Mouse (Mus musculus): ENCODE measurements around the gene Zzz3. TPM values are rescaled to one million over a fixed set of nuclear protein-coding genes. Genes with fewer than 3 reads are reported as not detected.

Gene Zzz3
- total RNA-seq, 2 experiments from 2014 or later: 40.9 to 41.6 TPM

DNA sequence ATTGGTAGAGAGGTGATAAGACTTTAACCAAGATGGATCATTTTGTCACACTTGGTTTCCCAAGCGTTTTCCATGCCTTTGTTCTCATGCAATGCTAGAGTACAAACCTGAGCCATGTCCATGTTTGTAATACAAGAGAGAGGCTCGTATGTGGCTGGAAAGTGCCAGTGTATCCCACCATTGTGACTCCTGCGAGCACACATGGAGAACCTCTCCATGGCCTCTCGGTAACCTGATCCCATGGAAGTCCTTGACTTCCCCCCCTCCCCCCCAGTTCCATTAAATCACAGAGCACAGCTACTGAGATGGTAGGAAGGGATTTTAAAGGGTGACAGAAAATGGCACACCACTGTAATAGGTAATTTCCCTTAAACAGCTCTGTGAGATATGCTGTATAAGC is 65.5 kb downstream of the Zzz3 start:
- DNase-seq (ENCODE audit: low spot score in 2 of 2): no peak
- intact Hi-C loops (cut with DNase I): no loop called here

GRCm38 (mm10) chr3:152462038-152462547 is 66.8 kb downstream of the Zzz3 start:
- no peak for DNase-seq (ENCODE audit: low spot score in 2 of 2)
- intact Hi-C loops (cut with DNase I): no loop called here

GRCm38 (mm10) chr3:152462900-152463299 is 67.6 kb downstream of the Zzz3 start:
- intact Hi-C loops (cut with DNase I): no loop called here
- DNase-seq (ENCODE audit: low spot score in 2 of 2): no peak

GRCm38 (mm10) chr3:152464462-152464861 is 69.2 kb downstream of the Zzz3 start:
- intact Hi-C loops (cut with DNase I): no loop called here
- no peak for DNase-seq (ENCODE audit: low spot score in 2 of 2)

- DNase-seq (ENCODE audit: low spot score in 2 of 2): no peak
- intact Hi-C loops (cut with DNase I): no loop called here
These were observed 70.1 kb downstream of the Zzz3 start for GRCm38 (mm10) chr3:152465338-152465737.

DNA sequence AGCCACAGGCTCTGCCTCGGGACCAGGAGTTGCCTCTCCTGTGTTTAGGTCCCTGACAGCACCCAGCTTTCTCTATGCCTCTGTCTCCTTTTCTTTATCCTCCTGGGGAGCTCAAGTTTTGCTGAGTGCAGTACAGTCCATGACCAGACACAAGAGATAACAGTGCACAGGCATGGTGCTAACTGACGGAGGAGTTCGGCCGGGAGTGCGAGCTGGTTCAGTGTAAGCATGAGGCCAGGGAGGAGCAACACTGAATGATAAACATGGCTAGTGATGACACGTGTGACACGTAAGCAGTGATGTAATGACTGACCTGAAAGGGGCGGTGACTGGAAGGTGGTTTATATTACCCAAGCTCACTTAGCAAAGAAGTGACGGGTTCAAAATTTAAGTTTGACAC is 71.6 kb downstream of the Zzz3 start:
- intact Hi-C loops (cut with DNase I): no loop called here
- DNase-seq (ENCODE audit: low spot score in 2 of 2): no peak

- intact Hi-C loops (cut with DNase I): no loop called here
- no peak for DNase-seq (ENCODE audit: low spot score in 2 of 2)
These were observed 72.0 kb downstream of the Zzz3 start for GRCm38 (mm10) chr3:152467312-152467711.

GRCm38 (mm10) chr3:152468032-152468431 is 72.8 kb downstream of the Zzz3 start:
- intact Hi-C loops (cut with DNase I): no loop called here
- no peak for DNase-seq (ENCODE audit: low spot score in 2 of 2)

DNA sequence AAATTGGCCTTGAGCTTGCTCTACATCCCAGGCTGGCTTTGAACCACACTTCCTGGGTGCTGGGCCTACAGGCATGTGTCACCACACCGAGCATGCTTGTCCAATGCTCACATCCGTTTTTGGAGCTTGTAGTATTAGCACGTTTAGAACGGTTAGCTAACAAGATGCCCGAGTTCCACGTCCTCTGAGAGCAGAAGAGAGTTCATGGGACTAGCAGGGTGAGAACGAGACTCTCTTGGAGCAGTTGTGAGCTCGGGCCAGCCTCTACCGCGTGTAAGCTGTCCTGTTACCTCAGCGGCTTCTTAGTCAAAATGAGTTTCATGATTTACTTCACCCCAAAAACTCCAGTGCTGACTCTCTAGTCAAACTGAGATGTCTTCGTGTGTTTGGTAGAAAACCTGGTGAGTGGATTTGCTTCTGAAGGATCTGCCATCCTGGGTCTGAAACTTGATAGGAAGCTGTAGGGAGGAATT is 73.3 kb downstream of the Zzz3 start:
- intact Hi-C loops (cut with DNase I): no loop called here
- no peak for DNase-seq (ENCODE audit: low spot score in 2 of 2)

DNA sequence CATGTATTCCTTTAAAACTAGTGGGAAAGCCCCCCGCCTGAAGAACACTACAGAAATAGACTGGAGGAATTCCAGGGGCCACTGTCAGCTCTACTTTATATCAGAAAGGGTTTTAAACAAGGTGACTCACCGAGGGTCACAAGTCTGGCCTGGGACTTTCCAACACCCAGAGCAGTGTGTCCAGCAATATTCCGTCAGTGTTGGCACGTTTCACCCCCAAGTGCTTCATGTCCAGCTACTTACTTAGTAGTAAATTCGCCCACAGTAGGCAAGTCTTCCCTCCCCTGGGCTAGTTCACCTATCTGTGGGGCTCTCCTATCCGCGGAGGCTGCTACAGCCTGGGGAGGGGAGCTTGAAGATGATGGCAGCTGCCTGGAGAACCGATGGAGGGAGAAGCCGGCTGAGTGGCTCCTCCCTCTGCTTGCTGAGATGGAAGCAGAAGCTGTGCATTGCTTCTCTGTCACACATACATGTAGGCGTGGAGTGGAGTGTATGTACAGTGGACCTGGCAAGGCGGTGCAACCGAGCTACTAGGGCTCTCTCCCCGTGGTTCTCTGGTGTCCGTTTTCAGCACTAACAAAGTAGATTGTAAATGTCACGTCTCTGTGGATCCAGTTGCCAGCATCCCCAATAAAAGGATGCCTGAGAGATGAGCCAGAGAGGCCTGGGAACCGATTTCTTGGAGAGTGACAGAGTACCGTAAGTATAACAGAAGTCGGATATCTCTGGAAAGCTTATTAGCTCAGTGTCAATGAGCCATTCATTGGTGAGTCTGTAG is 74.3 kb downstream of the Zzz3 start:
- intact Hi-C loops (cut with DNase I): no loop called here
- DNase-seq (ENCODE audit: low spot score in 2 of 2): no peak

- intact Hi-C loops (cut with DNase I): no loop called here
These were observed 75.1 kb downstream of the Zzz3 start for GRCm38 (mm10) chr3:152470347-152470746.

GRCm38 (mm10) chr3:152472676-152473075 is 77.4 kb downstream of the Zzz3 start:
- DNase-seq (ENCODE audit: low spot score in 2 of 2): no peak
- intact Hi-C loops (cut with DNase I): no loop called here

More at GRCm38 (mm10) chr3:152470347-152470746, 75.1 kb downstream of the Zzz3 start:
- no peak for DNase-seq (ENCODE audit: low spot score in 2 of 2)

GRCm38 (mm10) chr3:152474582-152475277 is 79.5 kb downstream of the Zzz3 start:
- DNase-seq (ENCODE audit: low spot score in 2 of 2): peak in 1 of 2 experiments; percentile 54
- intact Hi-C loops (cut with DNase I): loop anchor here (2.0 to 5.0 kb wide), 3 partner anchors 77 to 274 kb away; partner anchors contain the start of genes Ak5 and Zzz3

DNA sequence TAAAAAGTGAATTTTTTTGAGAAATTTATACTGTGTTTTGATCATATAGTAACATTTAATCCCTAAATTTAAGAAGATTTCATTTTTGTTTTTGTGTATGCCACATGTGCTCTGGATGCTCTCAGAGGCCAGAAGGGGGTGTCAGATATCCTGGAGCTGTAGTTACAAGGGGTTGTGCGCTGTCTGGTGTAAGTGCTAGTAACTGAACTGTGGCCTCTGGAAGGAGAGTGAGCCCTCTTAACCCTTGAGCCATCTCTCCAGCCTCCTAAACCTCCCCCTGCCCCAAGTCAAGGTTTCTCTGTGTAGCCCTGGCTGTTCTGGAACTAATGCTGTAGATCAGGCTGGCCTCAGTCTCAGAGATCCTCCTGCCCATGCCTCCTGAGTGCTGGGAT is 80.0 kb downstream of the Zzz3 start:
- no peak for DNase-seq (ENCODE audit: low spot score in 2 of 2)
- intact Hi-C loops (cut with DNase I): loop anchor here (2.0 to 5.0 kb wide), 3 partner anchors 78 to 274 kb away; partner anchors contain the start of genes Ak5 and Zzz3

- intact Hi-C loops (cut with DNase I): loop anchor here (2.0 to 5.0 kb wide), 3 partner anchors 79 to 273 kb away; partner anchors contain the start of genes Ak5 and Zzz3
- no peak for DNase-seq (ENCODE audit: low spot score in 2 of 2)
These were observed 80.6 kb downstream of the Zzz3 start for GRCm38 (mm10) chr3:152475894-152476293.

GRCm38 (mm10) chr3:152477796-152478527 is 82.7 kb downstream of the Zzz3 start:
- DNase-seq (ENCODE audit: low spot score in 2 of 2): peak in 1 of 2 experiments; percentile 32
- intact Hi-C loops (cut with DNase I): loop anchor here (5.0 kb wide), 2 partner anchors 81 to 189 kb away; partner anchors contain the start of genes Ak5 and Zzz3

GRCm38 (mm10) chr3:152478599-152479435 is 83.5 kb downstream of the Zzz3 start:
- no peak for DNase-seq (ENCODE audit: low spot score in 2 of 2)
- intact Hi-C loops (cut with DNase I): loop anchor here (5.0 kb wide), 2 partner anchors 82 to 188 kb away; partner anchors contain the start of genes Ak5 and Zzz3

DNA sequence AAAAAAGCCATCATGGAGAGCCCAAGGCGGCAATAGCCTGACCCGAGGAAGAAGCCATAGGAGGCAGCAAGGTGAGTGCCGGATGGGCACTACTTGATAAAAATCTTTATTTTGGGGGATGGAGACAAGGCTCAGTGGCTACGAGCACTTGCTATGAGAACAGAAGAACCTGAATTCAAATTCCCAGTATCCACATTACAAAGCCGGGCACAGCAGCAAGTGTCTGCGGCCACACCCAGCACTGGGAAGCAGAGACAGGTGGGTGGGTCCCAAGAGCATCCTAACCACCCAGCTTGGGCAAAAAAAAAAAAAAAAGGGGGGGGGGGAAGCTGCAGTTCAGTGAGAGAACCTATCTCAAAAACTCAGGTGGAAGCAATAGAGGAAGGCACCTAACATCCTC is 85.1 kb downstream of the Zzz3 start:
- intact Hi-C loops (cut with DNase I): no loop called here
- no peak for DNase-seq (ENCODE audit: low spot score in 2 of 2)

DNA sequence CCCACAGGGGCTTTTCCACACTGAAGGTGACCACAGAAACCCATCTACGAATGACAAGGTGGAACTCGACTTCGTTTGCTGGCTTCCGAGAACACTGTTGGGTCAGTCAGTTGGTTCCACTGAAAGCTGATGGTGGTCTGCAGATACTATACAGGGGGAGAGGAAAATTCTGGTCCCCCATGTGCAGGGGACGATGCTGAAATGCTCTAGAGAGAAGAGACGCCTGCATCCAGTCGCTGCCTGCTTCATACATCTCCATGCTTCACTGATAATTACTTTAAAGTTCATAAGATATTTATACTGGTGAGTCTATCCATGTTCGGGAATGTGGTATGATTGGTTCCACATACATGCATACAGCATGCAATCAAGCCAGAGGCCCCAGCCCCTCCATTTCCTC is 86.9 kb downstream of the Zzz3 start:
- intact Hi-C loops (cut with DNase I): no loop called here
- DNase-seq (ENCODE audit: low spot score in 2 of 2): no peak
